In the genomic region with DNA sequence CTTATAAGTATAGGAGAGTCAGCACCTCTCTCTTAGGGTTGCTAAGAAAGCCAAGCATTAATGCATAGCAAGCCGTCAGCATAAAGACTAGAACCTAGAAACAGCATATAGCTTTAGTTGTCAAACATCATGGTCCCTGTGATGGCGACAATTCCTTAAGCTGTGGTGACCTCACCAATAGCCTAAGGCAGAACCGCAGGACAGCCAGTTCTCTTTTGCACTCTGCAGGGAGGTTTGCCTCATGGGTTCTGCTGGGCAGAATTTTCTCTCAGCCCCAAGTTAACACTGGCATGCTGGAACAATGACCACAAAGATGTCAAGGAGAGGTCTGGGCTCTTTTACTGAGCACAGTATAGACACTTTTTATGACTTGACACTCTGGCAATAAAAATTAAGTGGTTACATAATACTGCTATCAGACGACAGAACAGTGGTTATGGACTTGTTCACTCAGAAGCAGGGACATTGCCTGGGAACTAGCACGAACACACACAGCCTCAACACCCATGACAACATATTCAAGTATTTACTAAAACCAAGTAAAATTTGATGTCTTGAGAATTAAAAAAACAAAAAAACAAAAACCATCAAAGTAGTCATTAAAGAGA, we compare ENCODE assay signal across 26 mouse cellular contexts.
"Had no signal": no experiment of that assay in that cellular context is flagged by ENCODE, and none has a peak within 500 bp of the region (broad histone marks: within the 10 kb centered on the region; RNA-seq: fewer than 3 reads in every experiment).

No protein-coding gene starts in this region.

- ATAC-seq: hindbrain, embryonic 16.5 days; inflammation-experienced regulatory T-cells, adult 6 months; liver, embryonic 12.5 days had no signal

- H3K27ac ChIP-seq: gastrocnemius, adult 2 months; heart, adult 2 months; heart, embryonic 13.5 days; heart, embryonic 15.5 days; hindbrain, embryonic 10.5 days; hindbrain, embryonic 12.5 days; hindbrain, embryonic 14.5 days; layer of hippocampus, adult 2 months; left cerebral cortex, adult 2 months; limb, embryonic 13.5 days; limb, embryonic 15.5 days; liver, embryonic 12.5 days; liver, embryonic 14.5 days had no signal

- H3K9me3 ChIP-seq: heart, embryonic 13.5 days; heart, embryonic 15.5 days; hindbrain, embryonic 10.5 days; hindbrain, embryonic 12.5 days; limb, embryonic 13.5 days; limb, embryonic 15.5 days; liver, embryonic 12.5 days had no signal

- H3K9ac ChIP-seq: heart, embryonic 13.5 days; heart, embryonic 15.5 days; hindbrain, embryonic 12.5 days; hindbrain, embryonic 14.5 days; limb, embryonic 13.5 days; limb, embryonic 15.5 days; liver, embryonic 12.5 days; liver, embryonic 14.5 days had no signal

- DNase-seq: gastrocnemius, adult 2 months; gastrocnemius, postnatal 10 days; gastrocnemius, postnatal 25 days; heart, adult 2 months; heart, postnatal 14 days; heart, postnatal 36 days; kidney, adult 18-20 months; kidney, adult 8-10 months; kidney, postnatal 10 days; kidney, postnatal 25 days; kidney, postnatal 4 days; left cerebral cortex, postnatal 4 days had no signal

- H3K27me3 ChIP-seq: heart, embryonic 13.5 days; heart, embryonic 15.5 days; hindbrain, embryonic 12.5 days; limb, embryonic 15.5 days; liver, embryonic 12.5 days had no signal

- H3K4me2 ChIP-seq: heart, embryonic 11.5 days; heart, embryonic 13.5 days; heart, embryonic 15.5 days; hindbrain, embryonic 12.5 days; hindbrain, embryonic 14.5 days; limb, embryonic 13.5 days; limb, embryonic 15.5 days; liver, embryonic 12.5 days had no signal

- H3K4me3 ChIP-seq: gastrocnemius, adult 2 months; heart, adult 2 months; heart, embryonic 13.5 days; heart, embryonic 15.5 days; hindbrain, embryonic 10.5 days; hindbrain, embryonic 12.5 days; layer of hippocampus, adult 2 months; left cerebral cortex, adult 2 months; limb, embryonic 13.5 days; limb, embryonic 15.5 days; liver, embryonic 12.5 days had no signal

- H3K36me3 ChIP-seq: heart, embryonic 13.5 days; heart, embryonic 15.5 days; hindbrain, embryonic 10.5 days; hindbrain, embryonic 12.5 days; limb, embryonic 13.5 days; limb, embryonic 15.5 days; liver, embryonic 12.5 days had no signal
